Mouse (Mus musculus) intestine, embryonic 16.5 days (tissue): ENCODE measurements at regions not wholly inside any gene's neighbourhood (a gene's known extent, or its start where the extent isn't known, plus 50 kb on each side); places are given as distances from the start of the nearest gene placed in this dataset.
A peak's percentile ranks its signal among the peaks of the same experiment; 100 is the strongest.

Experiments used
- ATAC-seq: fragments of 200-750 bp; cut with Nextera tagmentation; 2 replicates; pipeline ENCODE4 v1.8.0; 2017; ENCODE audit warnings: moderate TSS enrichment, moderate library complexity
- H3K27ac ChIP-seq: fragments of 300-500 bp; sonication (generic); 2 replicates; pipeline ENCODE4 v1.5.1; 2014; ENCODE audit warnings: mild to moderate bottlenecking, low read length
- H3K27me3 ChIP-seq: fragments of 300-500 bp; sonication (generic); replicated peaks from 2 replicates; pipeline ENCODE4 v1.6.1; 2014; ENCODE audit warnings: low read length, control low read depth, mixed read lengths; ENCODE audit not compliant: control insufficient read depth, insufficient read depth
- H3K36me3 ChIP-seq: fragments of 300-500 bp; sonication (generic); 2 replicates; pipeline ENCODE4 v1.6.1; 2014; ENCODE audit warnings: low read length, control low read depth; ENCODE audit not compliant: control insufficient read depth, insufficient read depth
- H3K4me1 ChIP-seq: fragments of 300-500 bp; sonication (generic); 2 replicates; pipeline ENCODE4 v1.6.1; 2014; ENCODE audit warnings: low read length, control low read depth, mixed read lengths; ENCODE audit not compliant: control insufficient read depth, insufficient read depth
- H3K4me2 ChIP-seq: fragments of 300-500 bp; sonication (generic); 2 replicates; pipeline ENCODE4 v1.6.1; 2014; ENCODE audit warnings: low read depth, low read length, control low read depth
- H3K4me3 ChIP-seq: fragments of 300-500 bp; sonication (generic); 2 replicates; pipeline ENCODE4 v1.5.1; 2014; ENCODE audit warnings: mild to moderate bottlenecking, low read length
- H3K9ac ChIP-seq: fragments of 300-500 bp; sonication (generic); 2 replicates; pipeline ENCODE4 v1.6.1; 2014; ENCODE audit warnings: low read depth, low read length
- H3K9me3 ChIP-seq: fragments of 300-500 bp; sonication (generic); 2 replicates; pipeline ENCODE4 v1.6.1; 2016; ENCODE audit warnings: low read length, control low read depth; ENCODE audit not compliant: control insufficient read depth
- WGBS: fragments of 180-500 bp; shearing (Covaris S2); extraction: QIAGEN DNeasy Blood & Tissue Kit; methylation state at CpG from one replicate; pipeline ENCODE4 v1.1.7; 2014; 5-methylcytosine and 5-hydroxymethylcytosine counted together

- no peak overlapping the region for H3K4me2 ChIP-seq
- H3K27me3 ChIP-seq = no peaks in the 10 kb centered on the region
- H3K4me1 ChIP-seq = peaks cover 6% of the 10 kb centered on the region
- no peaks in the 10 kb centered on the region for H3K36me3 ChIP-seq
- no peak for ATAC-seq
- H3K27ac ChIP-seq = no peak overlapping the region
- no peak overlapping the region for H3K4me3 ChIP-seq
- no peak overlapping the region for H3K9ac ChIP-seq
- 70% methylated on average over 14 of the region's 14 CpGs for WGBS
- no peaks in the 10 kb centered on the region for H3K9me3 ChIP-seq
These were observed 122.8 kb downstream of the Ddx11 start for GRCm38 (mm10) chr17:66246031-66246534.

- no peaks in the 10 kb centered on the region for H3K9me3 ChIP-seq
- no peaks in the 10 kb centered on the region for H3K27me3 ChIP-seq
- no peak overlapping the region for H3K4me3 ChIP-seq
- H3K36me3 ChIP-seq = no peaks in the 10 kb centered on the region
- 84% methylated on average over 2 of the region's 2 CpGs for WGBS
- no peaks in the 10 kb centered on the region for H3K4me1 ChIP-seq
- peak; percentile 72 for ATAC-seq
- no peak overlapping the region for H3K27ac ChIP-seq
- no peak overlapping the region for H3K4me2 ChIP-seq
- no peak overlapping the region for H3K9ac ChIP-seq
These were observed 128.2 kb downstream of the Ddx11 start for GRCm38 (mm10) chr17:66251495-66251894.

- H3K4me3 ChIP-seq = no peak overlapping the region
- no peaks in the 10 kb centered on the region for H3K36me3 ChIP-seq
- 84% methylated on average over 6 of the region's 6 CpGs for WGBS
- H3K27me3 ChIP-seq = no peaks in the 10 kb centered on the region
- no peak for ATAC-seq
- no peaks in the 10 kb centered on the region for H3K4me1 ChIP-seq
- no peak overlapping the region for H3K9ac ChIP-seq
- H3K27ac ChIP-seq = no peak overlapping the region
- H3K9me3 ChIP-seq = no peaks in the 10 kb centered on the region
- H3K4me2 ChIP-seq = no peak overlapping the region
These were observed 129.6 kb downstream of the Ddx11 start for GRCm38 (mm10) chr17:66252926-66253325.

GRCm38 (mm10) chr17:66259697-66260096, 136.4 kb downstream of the Ddx11 start:
- Histone ChIP-seq H3K27me3 (no peaks in the 10 kb centered on the region), H3K27ac (no peak overlapping the region), H3K36me3 (no peaks in the 10 kb centered on the region), H3K9ac (no peak overlapping the region), H3K4me2 (no peak overlapping the region), H3K9me3 (no peaks in the 10 kb centered on the region), H3K4me3 (no peak overlapping the region), H3K4me1 (no peaks in the 10 kb centered on the region)
- 72% methylated on average over 8 of the region's 8 CpGs for WGBS
- ATAC-seq = no peak

GRCm38 (mm10) chr17:66262681-66263240, 139.4 kb downstream of the Ddx11 start:
- Histone ChIP-seq H3K9me3 (no peaks in the 10 kb centered on the region), H3K27me3 (no peaks in the 10 kb centered on the region), H3K36me3 (no peaks in the 10 kb centered on the region), H3K4me3 (no peak overlapping the region), H3K9ac (no peak overlapping the region), H3K4me2 (no peak overlapping the region), H3K4me1 (no peaks in the 10 kb centered on the region), H3K27ac (peak overlapping the region; percentile 74)
- ATAC-seq = peak; percentile 89
- WGBS = 64% methylated on average over 4 of the region's 4 CpGs

- Histone ChIP-seq H3K9ac (no peak overlapping the region), H3K4me3 (no peak overlapping the region), H3K36me3 (no peaks in the 10 kb centered on the region), H3K4me1 (no peaks in the 10 kb centered on the region), H3K9me3 (no peaks in the 10 kb centered on the region), H3K27me3 (no peaks in the 10 kb centered on the region), H3K27ac (peak overlapping the region; percentile 74; the same call in 1 of the 2 replicates), H3K4me2 (no peak overlapping the region)
- WGBS = 89% methylated on average over 4 of the region's 4 CpGs
- peak; percentile 53 for ATAC-seq
These were observed 140.1 kb downstream of the Ddx11 start for GRCm38 (mm10) chr17:66263405-66263804.

- WGBS = 82% methylated on average over 5 of the region's 5 CpGs
- no peak for ATAC-seq
- Histone ChIP-seq H3K27me3 (no peaks in the 10 kb centered on the region), H3K27ac (no peak overlapping the region), H3K4me3 (no peak overlapping the region), H3K36me3 (no peaks in the 10 kb centered on the region), H3K4me2 (no peak overlapping the region), H3K4me1 (no peaks in the 10 kb centered on the region), H3K9me3 (no peaks in the 10 kb centered on the region), H3K9ac (no peak overlapping the region)
These were observed 143.5 kb downstream of the Ddx11 start for GRCm38 (mm10) chr17:66266803-66267202.

- Histone ChIP-seq H3K27ac (no peak overlapping the region), H3K36me3 (no peaks in the 10 kb centered on the region), H3K27me3 (no peaks in the 10 kb centered on the region), H3K4me1 (no peaks in the 10 kb centered on the region), H3K9me3 (no peaks in the 10 kb centered on the region), H3K4me3 (no peak overlapping the region), H3K9ac (no peak overlapping the region), H3K4me2 (no peak overlapping the region)
- WGBS = 34% methylated on average over 6 of the region's 6 CpGs
- ATAC-seq = no peak
These were observed 144.5 kb downstream of the Ddx11 start for GRCm38 (mm10) chr17:66267831-66268230.

- WGBS = 69% methylated on average over 6 of the region's 6 CpGs
- Histone ChIP-seq H3K27ac (no peak overlapping the region), H3K36me3 (no peaks in the 10 kb centered on the region), H3K4me3 (no peak overlapping the region), H3K4me1 (no peaks in the 10 kb centered on the region), H3K9me3 (no peaks in the 10 kb centered on the region), H3K27me3 (no peaks in the 10 kb centered on the region), H3K9ac (no peak overlapping the region), H3K4me2 (no peak overlapping the region)
- ATAC-seq = no peak
These were observed 146.2 kb downstream of the Ddx11 start for GRCm38 (mm10) chr17:66269567-66269966.

- no peak for ATAC-seq
- Histone ChIP-seq H3K27me3 (no peaks in the 10 kb centered on the region), H3K4me2 (no peak overlapping the region), H3K27ac (no peak overlapping the region), H3K4me1 (peaks cover 1% of the 10 kb centered on the region), H3K9me3 (no peaks in the 10 kb centered on the region), H3K36me3 (no peaks in the 10 kb centered on the region), H3K4me3 (no peak overlapping the region), H3K9ac (no peak overlapping the region)
- WGBS = 87% methylated on average over 7 of the region's 7 CpGs
These were observed 148.6 kb downstream of the Ddx11 start for GRCm38 (mm10) chr17:66271906-66272305.
